Mouse (Mus musculus): ENCODE measurements around the gene Chchd10.

Chchd10 gene

DNA sequence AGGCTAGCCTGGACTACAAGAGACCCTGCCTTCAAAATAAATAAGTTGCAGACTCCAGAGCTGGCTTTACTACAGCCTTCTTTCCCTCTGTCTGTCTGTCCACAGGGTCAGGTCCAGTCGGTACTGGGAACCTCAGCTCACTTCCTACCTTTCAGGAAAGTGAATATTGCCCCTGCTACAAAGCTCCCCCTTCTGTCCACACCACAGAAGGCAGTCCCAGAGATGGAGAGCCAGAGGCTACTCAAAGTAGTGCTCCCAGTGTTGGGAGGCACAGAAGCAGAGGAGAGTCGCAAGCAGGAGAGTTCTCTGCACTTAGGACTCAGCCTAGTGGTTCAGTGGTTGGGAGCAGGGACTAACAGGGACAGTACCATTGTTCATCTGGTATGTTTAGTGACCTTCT lies 8.6 kb upstream of the Chchd10 start:
- no peak for DNase-seq (ENCODE audit: low spot score in 2 of 2)

- no peak for DNase-seq (ENCODE audit: low spot score in 2 of 2)
These were observed 6.5 kb upstream of the Chchd10 start for GRCm38 (mm10) chr10:75926396-75926795.

- no peak for DNase-seq (ENCODE audit: low spot score in 2 of 2)
These were observed 2.6 kb upstream of the Chchd10 start for GRCm38 (mm10) chr10:75930304-75930703.

DNA sequence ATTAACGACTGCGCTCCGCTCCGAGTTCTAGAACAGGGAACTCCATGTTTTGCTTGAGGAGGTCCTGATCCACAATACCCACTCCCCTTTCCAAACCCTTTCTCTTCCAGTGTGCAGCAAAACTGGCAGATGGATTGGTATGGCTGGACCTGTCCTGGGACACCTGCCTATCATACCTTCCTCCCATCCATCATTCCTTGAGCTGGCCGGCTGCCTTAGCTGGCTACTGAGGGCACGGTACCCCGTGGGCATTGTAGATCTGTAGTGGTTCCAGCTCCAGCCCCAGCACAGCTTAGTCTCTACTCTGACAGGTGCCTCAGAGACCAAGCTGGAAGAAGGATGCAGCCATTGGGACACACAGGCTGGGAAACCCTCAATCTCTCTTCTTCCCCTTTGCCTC lies 1.6 kb upstream of the Chchd10 start:
- no peak for DNase-seq (ENCODE audit: low spot score in 2 of 2)

- DNase-seq (ENCODE audit: low spot score in 2 of 2), result no peak
These were observed 750 bp upstream of the Chchd10 start for GRCm38 (mm10) chr10:75932081-75932678.

DNA sequence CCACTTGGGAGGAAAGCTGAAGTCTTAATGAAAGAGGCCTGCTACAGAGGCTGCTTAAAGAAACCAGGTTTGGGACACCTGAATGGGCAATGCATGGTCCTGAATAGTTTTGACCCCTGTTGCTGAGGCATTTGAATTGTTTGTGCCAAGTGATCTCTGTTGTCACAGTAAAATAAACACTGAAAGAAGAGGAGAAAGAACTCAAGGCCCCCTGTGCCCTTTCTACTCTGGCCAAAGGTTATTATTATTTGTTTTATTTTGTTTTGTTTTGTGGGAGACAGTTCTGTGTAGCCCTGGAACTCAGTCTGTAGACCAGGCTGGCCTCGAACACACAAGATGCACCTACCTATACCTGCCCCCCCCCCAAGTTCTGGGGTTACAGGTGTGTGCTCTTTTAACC lies 2.1 kb downstream of the Chchd10 start:
- no peak for DNase-seq (ENCODE audit: low spot score in 2 of 2)

DNA sequence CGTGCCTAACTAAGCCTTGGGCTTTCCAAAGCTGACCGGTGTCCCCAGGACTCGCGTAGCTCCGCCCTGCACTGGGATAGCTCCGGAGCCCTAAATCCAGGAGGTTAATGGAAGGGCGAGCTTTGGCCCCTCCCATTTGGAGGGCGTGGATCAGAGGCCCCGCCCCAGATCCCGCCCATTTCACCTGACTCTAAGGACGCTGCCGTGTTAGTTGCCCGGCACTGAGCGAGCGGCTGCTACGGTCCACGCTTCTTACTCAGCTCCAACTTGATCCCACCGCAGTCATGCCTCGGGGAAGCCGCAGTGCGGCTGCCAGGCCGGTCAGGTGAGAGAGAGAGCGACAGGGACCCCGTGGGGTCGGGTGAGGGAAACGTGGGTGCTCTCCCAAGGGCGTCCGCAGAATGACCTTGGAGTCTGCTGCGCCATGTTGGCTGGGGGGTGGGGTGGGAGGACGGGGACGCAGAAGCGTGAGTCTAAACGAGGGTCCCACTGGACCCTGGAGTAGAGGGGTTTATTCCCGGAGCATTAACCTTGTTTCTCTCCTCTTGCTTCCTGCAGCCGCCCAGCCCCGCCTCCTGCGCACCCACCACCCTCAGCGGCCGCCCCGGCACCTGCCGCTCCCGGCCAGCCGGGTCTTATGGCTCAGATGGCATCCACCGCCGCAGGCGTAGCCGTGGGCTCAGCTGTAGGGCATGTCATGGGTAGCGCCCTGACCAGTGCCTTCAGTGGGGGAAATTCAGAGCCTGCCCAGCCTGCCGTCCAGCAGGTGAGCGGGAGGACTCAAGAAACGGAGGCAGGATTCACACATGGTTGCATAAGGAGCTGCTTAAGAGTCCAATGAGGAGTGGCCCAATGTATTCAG lies 3.0 kb downstream of the Chchd10 start, which contains the start of gene Mmp11:
Mmp11 (minus strand) TSS at position 817 of the 862 bp plus-strand sequence.
- DNase-seq (ENCODE audit: low spot score in 2 of 2), result peak; percentile 68

GRCm38 (mm10) chr10:75936909-75937667 lies 4.2 kb downstream of the Chchd10 start:
- DNase-seq (ENCODE audit: low spot score in 2 of 2), result no peak

DNA sequence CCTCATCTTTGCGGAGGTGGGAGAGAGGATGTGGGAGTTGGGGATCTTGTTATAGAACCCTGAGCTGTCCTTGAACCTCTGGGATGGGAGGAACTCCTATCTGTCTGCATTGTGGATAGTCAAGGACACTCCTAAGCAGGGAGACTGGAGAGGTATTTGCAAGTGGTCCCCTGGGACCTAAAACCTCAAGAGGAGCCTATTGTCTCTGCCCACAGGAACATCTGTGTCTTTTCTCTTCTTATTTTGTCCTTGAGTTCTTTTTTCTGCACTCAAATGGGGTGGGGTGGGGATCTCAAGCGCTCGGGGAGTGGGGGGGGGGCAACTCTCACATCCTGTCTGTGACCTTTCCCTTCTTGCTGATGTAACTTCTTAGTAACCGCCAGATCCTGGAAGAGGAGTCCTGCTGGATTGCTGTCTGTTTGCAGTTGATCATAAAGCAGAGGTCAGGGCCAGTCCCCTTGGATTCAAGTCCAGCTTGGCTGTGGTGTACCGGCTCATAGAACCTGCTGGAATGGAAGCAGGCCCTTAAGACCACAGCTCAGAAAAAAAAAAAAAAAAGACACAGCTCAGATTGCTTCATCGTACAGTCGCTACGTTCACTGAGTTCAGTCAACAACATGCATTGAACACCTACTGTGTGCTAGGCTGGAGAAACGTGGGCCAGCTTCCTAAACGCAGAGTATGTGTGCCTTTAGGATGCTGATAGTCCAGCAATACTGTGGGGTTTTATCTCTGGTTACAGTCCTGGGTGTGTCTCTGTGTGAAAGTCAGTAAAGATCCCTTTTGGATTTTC lies 5.1 kb downstream of the Chchd10 start:
- no peak for DNase-seq (ENCODE audit: low spot score in 2 of 2)

GRCm38 (mm10) chr10:75939481-75940234 lies 6.7 kb downstream of the Chchd10 start:
- peak in 1 of 2 experiments; percentile 45 for DNase-seq (ENCODE audit: low spot score in 2 of 2)

DNA sequence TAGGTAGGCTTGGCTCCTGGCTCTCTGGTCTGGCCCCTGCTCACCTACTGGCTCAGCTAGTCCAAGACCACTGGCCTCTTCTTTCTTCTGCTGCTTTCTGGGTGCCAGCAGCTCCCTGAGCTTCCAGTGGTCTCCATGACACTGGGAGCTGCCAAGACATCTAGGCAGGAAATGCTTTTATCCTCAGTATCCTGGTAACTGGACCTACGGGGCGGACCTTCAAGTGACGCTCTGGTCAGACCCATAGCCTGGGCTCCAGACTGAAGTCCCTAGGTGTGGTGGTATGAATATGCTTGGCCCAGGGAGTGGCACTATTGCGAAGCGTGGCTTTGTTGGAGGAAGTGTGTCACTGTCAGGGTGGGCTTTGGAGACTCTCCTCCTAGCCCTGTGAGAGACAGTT lies 7.6 kb downstream of the Chchd10 start, which contains the start of gene Gm867:
Gm867 (minus strand) TSS at position 153 of the 400 bp plus-strand sequence.
- DNase-seq (ENCODE audit: low spot score in 2 of 2), result no peak

DNA sequence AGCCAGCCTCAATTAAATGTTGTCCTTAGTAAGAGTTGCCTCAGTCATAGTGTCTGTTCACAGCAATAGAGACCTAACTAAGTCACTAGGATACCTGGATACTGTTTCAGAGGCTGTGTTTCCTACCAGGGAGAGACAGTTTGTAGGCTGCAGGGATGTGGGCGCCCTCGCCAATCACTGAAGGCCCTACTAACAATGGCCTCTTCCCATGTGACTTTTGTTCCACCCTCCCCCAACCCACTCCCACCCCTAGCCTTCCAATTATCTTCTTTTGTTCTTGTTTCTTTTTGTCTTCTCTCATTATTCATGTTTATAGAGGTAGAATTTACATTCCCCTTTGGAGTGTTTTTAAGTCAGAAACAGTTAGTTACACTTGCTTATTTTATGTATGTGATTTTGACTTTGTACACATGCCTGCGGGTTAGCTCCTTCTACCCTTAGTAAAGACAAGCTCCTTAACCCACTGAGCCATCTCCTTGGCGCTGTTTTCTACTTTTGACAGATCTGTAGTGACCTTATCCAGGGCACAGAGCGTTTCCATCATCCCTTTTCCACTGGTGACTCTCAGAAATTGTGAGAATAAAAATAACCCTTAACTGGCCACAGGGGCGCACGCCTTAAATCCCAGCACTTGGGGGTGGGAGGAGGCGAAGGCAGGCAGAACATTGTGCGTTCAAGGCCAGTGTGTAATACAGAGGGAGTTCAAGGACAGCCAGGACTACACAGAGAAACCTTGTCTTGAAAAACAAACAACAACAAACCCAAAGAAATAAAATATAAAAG lies 8.3 kb downstream of the Chchd10 start:
- no peak for DNase-seq (ENCODE audit: low spot score in 2 of 2)

GRCm38 (mm10) chr10:75942736-75943477 lies 10.0 kb downstream of the Chchd10 start, which contains the start of gene Vpreb3:
Gene Vpreb3, plus strand, starts transcription at chr10:75943057.
- DNase-seq (ENCODE audit: low spot score in 2 of 2), result no peak

GRCm38 (mm10) chr10:75944066-75944772 lies 11.3 kb downstream of the Chchd10 start:
- no peak for DNase-seq (ENCODE audit: low spot score in 2 of 2)

GRCm38 (mm10) chr10:75945213-75945612 lies 12.3 kb downstream of the Chchd10 start:
- DNase-seq (ENCODE audit: low spot score in 2 of 2), result no peak

- no peak for DNase-seq (ENCODE audit: low spot score in 2 of 2)
These were observed 13.0 kb downstream of the Chchd10 start for GRCm38 (mm10) chr10:75945896-75946295.

GRCm38 (mm10) chr10:75948079-75948478 lies 15.1 kb downstream of the Chchd10 start:
- DNase-seq (ENCODE audit: low spot score in 2 of 2), result no peak
